Mouse (Mus musculus) embryo, embryonic 11 days (tissue): ENCODE results near the gene Sigirr.

Experiments used
- DNase-seq: peaks from one replicate; pipeline ENCODE4 v3.0.0-alpha.2; 2015

Sigirr gene

DNA sequence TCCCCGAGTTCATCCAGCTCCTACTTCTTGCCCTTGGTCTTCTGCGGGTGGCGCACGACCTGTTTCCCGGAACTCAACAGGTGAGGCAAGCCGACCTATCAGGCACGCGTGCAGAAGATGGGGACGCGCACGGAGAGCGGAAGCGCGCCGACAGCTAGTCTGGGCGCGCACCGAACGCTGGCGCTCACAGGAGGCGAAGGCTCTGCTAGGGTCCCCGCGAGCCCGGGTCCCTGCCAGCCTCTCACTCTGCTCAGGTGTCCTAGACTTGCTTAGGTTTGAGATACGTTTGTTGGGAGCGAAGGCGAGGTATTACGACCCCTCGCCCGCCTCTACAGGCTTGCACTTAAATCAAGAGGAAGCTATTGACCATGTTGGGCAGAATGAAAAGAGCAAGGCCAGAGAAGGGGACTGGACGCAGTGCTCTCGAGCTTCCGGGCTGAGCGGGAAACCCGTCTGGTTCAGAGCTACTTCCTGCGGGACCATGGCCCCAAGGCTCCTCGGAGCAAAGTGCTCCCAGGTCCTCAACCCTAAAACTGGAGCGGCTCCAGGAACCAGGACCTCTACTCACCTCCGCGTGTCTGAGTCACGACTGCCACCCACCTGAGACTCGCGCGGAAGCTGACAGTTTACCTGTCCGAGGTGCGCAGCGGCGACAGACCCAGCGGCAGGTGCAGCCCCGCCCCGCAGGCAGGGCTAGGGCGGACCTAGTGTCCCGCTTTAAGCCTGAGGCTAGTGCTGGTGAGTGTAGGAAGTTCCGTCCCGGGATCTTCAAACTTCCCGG lies at the start of gene Sigirr:
Gene Sigirr, minus strand, starts transcription at position 662 of the 781 bp plus-strand sequence.
- DNase-seq = peak; percentile 63

DNA sequence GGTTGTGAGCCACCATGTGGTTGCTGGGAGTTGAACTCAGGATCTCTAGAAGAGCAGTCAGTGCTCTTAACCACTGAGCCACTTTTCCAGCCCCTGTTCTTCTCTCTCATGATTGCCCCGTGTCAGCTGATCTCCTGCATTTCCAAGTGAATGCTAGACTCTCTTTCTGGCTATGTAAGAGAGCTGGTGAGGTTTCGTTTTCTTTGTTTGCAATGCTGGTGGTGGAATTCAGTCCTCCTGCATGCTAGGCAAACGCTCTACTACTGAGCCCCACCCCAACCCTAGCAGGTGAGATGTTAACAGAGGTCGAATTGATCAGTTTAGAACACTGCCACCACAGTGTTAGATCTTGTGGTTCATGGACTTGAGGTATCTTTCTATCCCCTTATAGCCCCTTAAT lies 48.3 kb upstream of the Sigirr start:
- DNase-seq = no peak

DNA sequence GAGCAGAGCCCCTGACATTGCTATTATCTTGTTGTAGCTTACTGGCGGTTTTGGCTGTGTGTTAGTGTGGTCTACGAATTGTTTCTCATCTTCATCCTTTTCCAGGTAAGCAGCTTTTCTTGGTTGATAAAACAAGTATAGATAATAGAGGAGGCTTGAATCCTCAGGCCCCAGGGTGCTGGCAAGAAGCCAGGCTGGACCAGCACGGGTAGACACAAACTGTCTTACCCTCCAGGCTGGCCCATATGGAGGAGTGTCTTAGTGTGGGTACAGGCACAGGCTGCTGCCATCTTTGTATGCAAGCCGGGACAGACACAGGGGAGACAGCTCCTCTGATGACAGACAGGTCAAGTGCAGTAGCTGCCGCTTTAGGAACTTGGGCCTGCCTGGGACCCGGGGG lies 46.7 kb upstream of the Sigirr start:
- no peak for DNase-seq

DNA sequence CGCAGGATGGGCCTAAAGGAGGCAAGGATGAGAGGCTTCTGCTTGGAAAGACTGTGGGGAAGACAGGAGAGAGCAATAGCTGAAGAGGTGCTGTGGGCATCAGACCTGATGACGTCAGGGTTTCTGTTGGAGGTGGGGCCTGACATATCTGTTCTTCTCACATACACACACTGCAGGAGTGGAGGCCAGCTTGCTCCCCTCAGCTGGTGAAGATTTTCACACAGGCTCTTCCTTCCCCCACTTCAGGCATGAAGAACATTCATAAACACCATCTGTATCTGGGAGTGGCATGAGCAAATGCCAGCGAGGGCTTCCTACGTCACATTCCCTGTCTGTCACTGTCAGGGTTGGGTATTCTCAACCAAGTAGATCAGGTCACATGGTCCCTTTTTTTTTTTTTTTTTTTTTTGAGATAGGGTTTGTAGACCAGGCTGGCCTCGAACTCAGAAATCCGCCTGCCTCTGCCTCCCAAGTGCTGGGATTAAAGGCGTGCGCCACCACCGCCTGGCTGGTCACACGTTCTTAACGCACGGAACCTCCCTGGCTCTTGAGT lies 45.7 kb upstream of the Sigirr start:
- no peak for DNase-seq

DNA sequence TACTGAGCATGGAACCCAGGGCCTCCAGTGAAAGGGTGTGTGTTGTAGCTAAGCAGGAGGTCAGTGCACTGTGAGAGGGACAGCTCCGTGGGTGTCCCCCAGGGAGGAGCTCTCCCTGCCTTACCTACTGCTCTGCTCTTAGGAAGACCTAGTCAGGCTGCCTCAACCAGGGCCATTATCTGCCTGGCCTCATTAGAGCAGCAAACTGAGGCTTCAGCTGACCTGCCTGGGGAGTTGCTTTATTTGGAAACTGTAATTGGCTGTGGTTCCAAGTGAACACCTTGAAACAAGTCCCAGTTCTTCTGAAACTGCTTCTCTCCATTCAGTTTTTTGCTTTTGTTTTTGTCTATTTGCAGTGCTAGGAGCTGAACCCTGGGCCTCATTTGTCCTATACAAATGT lies 45.0 kb upstream of the Sigirr start:
- no peak for DNase-seq

DNA sequence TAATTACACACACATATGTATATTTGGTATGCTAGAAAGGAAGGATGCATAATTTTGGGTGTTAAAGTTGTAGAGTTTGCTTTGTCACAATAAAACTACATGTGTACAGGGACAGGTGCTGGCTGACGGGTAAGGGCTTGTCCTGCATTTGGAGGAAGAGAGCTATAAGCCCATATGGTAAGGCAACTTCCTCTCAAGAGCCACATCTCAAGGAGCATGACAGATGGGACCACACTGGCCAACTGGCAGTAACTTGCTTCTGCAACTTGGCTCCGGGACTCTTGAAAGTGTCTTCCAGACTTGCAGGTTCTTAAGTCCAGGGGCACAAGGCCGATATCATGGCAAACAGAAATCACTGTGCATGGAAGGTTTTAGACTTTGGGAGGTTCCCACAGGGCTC lies 44.3 kb upstream of the Sigirr start:
- DNase-seq = no peak

DNA sequence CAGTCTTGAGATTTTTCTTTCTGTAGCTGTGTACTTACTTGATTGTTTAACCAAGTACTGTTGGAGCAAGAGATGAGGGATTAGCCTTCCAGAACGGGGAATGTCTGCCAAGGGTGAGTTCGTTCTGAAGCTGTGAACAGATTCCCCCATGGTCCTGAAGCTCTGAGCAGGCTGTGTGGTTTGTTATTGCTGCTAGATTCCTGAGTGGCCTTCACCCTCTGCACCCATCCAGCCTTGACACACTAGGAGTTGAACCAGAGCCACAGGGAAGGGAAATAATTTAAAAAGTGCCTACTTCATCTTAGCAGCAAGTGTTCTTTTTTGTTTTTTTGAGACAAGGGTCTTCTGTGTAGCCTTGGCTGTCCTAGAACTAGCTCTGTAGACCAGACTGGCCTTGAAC lies 43.5 kb upstream of the Sigirr start:
- no peak for DNase-seq

DNA sequence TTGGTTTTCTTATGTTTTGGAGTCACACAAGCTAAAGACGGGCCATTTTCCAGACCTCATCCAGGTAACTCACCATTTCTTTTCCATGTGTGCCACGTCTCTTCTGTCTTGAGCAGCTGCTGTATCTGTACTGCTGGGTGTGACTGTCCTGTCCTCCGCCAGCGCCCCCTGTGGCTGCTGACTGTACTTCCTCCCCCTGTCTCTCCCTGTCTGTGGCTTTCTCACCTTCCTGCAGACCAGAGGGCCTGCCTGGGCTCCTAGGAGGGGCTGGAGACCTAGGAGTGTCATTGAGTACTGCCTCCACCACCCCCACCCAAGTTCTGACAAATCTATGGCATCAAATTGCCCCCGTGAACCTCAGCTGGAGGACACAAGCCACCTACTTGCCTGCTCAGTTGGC lies 42.7 kb upstream of the Sigirr start:
- DNase-seq = peak; percentile 32

DNA sequence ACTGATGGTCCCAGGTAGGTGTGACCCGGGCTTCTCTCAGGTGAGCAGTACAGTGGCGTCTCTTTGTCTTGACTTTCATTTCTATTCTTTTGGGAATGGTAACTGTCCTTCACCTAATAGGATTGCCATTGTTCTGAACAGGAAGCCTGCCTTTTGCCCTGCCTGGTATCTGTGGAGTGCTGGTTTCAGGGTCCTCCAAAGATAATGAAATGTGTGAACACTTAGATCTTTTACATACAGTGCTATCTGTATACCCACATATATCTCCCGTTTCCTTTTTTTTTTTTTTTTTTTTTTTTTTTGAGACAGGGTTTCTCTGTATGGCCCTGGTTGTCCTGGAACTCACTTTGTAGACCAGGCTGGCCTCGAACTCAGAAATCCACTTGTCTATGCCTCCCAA lies 41.0 kb upstream of the Sigirr start:
- no peak for DNase-seq

DNA sequence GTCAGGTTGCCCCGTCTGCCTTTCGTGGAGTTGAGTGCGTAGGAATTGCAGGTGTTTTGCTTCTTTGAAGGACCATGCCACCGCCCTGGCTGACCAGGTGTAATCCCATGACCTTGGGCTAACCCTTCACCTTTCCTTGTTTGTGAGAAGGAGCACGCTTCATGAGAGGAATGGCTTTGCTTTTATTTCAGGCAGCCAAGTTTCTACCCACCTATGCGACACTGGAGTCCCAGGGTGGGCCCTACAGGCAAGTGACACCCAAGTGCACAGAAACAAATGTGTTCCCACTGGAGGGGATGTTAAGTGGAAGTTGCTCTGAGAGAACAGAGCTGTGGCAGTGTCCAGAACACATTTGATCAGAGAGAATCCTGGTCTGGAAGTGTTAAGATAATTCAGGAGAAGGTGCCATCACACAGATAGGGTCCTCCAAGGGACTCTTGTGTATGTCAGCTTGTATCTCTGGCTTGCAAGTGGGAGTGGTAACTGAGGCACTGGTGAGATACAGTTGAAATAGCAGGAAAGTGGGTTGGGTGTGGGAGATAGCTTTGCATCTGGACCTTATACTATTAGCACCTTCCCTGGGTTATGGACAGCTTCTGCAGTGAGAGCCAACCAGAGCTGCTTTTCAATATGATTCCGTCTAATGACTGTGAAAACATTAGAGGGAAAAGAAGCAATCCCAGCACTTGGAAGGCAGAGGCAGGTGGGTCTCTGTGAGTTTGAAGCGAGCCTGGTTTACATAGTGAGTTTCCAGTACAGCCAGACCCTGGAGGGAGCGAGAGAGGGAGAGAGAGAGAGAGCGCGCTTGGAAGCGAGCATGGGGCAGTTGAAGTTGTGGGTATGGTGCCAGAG lies 31.8 kb upstream of the Sigirr start:
- no peak for DNase-seq

DNA sequence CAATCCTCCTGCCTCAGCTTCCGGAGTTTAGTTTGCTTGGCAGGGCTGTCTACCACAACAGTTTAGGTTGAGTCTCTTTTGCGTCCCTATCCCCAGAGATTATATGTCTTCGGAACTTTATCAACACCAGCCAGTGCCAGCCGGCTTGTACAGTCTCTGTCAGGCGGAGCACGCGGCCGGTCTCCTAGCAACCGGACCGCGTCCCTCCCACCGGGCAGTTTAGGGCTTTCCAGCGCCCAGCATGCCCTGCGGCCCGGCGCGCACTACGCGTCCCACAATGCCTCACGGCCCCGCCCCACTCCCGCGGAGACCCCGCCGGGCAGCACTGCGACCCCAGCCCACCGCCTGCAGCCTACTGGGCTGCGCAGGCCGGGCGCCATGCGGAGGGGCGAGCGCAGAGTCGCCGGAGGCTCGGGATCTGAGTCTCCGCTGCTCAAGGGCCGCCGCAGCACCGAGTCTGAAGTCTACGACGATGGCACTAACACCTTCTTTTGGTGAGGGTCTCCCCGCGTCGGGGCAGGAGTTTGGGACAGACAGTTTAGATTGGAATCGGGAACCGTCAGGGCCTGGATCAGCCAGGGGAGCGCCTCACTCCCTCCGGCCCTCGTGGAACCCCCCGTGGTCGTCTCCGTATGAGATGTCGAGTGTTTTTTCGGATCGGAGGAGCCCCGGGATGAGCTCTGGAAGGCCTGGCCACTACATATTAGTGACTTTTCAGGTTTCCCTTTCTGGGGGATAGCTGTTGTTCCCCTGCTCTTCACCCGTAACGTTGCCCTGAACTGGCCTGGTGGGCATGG lies 30.9 kb upstream of the Sigirr start:
- DNase-seq = peak; percentile 98

DNA sequence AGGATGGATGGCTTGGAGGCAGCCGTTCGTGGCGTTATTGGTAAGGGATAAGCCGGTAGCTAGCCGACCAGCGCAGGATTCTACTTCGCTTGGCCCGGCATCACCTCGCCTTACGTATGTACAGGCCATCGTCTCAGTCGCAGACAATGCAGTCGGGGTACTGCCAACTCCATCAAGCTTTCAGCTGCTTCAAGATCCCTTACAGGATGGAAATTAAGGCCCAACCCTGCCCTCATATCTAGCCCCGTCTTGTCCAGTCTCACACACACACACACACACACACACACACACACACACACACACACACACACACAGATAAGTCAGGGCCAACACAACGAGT lies 23.1 kb upstream of the Sigirr start:
- DNase-seq = no peak

DNA sequence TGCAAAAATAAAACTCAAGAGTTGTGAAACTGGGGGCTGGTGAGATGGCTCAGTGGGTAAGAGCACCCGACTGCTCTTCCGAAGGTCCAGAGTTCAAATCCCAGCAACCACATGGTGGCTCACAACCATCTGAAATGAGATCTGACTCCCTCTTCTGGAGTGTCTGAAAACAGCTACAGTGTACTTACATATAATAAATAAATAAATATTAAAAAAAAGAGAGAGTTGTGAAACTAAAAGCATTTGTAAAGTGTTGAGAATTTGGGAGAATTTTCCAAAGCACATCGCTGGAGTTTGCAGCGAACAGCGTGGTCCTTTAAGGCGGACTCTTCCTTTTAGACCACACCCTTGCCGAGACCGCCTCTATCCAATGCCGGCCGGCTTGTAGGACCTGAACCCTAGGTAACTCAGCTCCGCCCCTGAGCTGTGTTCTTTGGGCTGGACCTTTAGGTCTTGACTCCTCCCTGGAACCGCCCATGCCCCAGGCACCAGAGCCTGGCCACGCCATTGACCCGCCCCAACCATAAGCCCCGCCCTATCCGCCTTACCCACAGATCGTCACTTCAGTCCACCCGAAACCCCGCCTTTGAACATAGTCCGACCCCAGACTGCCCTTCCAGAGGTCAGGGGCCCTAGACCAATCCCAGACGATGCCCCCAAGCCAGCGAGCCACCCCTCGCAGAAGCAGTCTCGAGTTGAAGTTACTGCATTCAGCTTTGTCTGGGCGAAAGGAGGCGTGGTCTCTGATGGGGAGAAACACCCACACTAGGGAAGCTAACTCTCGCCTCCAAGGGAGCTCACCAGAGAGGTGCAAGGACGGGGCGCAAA lies 22.5 kb upstream of the Sigirr start:
- peak; percentile 98 for DNase-seq

DNA sequence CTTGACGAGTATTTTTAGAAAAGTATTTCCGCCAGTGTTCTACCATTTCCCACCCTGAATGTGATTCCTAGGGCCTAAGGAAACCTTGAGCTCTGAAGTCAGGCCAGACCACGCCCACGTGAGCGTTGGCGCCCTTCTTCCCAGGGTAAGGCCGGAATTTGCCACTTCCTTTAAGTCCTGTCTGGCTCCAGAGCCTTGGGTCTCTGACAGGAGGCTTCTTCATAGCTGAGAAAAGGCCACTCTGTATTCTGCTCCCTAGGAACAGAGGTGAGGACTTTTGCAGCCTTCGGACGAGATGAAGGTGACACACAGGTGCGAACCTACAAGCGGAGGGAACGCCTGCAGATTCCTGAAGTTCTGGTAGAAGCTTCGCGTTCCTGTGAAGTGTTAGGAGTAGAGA lies 21.9 kb upstream of the Sigirr start, which contains the start of gene Ptdss2:
Gene Ptdss2, plus strand, starts transcription at position 138 of the 400 bp plus-strand sequence.
- peak; percentile 41 for DNase-seq

DNA sequence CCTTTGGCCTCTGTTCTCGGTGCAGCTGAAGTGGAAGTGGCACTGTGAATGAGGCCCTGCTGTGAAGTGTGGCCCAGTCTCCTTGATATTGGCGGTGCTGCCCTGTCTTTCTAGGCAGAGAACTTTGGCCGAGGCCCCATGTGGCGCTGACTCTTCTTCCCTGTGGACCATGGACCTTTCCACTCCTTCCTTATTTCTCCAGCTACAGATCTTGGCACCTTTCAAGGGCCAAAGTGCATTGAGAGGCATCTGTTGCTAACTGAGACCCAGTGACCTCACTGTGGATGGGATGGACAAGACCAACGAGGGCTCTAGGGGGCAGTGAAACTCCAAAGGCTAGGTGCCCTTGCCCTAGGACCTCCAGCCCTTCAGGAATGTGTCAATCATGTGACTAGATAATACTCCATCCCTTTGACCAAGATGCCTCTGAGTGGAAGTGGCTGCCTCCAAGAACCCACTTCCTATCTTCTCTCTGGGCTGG lies 20.7 kb upstream of the Sigirr start:
- DNase-seq = no peak

DNA sequence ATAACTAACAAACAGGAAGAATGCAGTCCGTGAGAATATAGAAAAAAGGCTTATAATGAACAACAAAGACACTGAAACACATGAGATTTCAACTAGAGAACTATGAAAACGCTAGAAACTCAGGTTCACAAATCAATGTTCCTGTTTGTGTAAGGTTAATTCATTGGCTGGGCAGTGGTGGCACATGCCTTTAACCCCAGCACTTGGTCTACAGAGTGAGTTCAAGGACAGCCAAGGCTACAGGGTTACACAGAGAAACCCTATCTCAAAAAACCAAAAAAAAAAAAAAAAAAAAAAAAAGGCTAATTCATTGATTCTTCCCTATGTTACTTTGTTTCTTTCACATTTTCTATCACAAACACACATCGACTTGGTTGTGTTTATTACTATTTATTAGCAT lies 20.2 kb upstream of the Sigirr start:
- no peak for DNase-seq

DNA sequence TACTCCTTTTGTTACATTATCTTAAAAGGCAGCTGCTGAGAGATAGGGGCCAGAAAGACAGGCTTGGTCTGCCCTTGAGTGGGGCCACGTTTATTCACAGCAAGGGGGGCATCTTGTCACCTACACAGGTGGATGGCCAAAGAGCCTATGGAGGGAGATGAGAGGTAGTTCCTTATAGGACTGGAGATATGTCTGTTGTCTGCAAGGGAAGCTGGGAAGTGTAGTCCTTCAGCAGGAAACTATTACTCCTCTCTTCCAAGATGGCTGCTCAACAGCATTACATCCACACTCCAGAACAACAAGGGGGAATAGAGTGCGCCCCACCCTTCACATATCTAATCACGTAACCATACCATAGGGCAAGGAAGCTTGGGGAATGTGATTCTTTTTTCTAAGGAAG lies 19.1 kb upstream of the Sigirr start:
- DNase-seq = no peak

DNA sequence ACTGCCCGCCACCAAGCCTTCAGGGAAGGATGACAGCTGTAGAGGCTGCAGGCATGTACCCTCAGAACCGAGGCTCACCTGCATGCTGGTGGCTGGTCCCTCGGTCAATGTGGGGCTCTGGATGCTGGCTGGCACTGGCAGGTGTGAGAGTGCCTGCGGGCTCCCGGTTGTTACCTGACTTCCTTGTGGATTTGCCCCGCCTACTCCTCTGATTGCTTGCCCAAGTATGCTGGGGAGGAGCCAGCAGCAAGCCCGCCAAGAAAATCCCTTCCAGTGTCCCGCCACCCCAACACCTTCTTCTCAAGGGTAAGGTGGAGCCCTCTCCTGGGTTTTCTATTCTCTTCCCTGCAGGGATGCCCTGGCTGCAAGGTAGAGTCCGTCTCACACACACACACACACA lies 17.3 kb upstream of the Sigirr start, which contains the start of gene Ano9:
Gene Ano9, minus strand, starts transcription at position 171 of the 400 bp plus-strand sequence.
- peak; percentile 13 for DNase-seq

DNA sequence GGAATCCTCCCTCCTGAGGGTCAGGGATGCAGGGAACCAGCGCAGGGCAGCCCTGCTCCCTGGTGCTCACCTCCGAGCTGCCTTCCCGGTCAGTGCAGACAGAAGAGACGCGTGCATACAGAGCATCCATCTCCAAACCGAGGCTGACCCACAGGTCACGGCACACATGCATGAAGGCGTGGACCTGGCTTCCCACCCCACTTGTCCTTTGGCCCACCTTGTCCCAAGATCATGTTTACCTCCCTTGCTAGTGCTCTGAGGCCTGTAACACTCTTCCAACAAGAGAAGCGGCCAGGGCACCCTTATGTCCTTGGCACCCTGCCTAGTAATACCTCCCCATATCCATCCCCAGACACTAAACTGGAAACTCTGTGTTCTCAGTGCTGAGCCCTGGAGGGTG lies 15.5 kb upstream of the Sigirr start:
- no peak for DNase-seq

DNA sequence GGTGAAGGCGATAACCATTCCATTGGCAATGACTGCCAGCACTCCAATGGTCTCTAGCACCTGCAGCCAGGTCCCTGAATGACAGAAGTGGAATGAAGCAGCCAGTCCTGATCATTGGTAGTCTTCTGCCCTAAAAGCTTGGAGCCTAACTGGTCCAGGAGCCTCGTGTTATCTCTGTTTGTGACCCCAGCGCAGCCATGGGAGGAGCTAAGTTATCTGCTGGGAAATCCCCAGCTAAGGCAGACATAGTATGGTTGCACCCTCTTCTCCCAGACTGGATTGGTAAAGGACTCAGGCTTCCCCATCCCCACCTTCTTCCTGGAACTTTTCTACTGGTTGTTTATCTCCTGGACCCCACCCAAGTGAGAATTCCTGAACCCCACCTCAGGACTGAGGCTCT lies 2.8 kb upstream of the Sigirr start:
- DNase-seq = no peak

DNA sequence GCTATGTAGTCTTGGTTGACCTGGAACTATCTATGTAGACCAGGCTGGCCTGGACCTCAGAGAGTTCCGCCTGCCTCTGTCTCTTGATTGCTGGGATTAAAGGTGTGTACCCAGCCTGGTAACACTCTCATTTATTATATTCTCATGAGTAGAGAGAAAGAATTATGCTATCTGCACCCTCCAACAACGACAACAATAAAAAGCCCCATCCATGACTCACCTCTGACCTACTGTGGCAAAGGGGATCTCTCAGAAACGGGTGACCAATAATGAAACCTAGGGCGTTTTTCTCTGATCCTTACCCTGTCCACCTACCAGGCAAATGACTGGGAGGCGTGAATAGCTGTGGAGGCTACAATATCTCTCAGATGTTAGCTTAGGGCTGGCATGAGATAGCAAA lies 3.2 kb downstream of the Sigirr start:
- DNase-seq = no peak

DNA sequence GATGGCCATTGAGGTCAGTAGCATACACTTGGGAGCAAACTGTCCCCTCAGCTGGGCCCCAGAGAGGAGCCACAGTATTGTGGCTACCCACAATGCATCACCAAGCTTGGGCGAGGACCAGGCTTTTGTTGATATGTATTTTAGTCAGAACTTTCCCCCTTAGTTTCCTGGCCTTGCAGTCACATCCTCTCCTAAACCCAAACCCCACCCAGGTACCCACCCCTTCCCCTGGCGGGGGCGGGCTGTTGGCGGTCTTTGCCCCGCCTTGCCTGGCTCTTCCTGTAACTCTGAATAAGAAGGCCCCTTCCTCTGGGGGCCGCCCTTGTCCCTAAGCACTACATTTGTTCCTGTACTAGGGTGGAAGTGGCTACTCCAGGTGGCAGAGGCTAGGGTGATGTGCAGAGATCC lies 3.7 kb downstream of the Sigirr start:
- no peak for DNase-seq
